Mouse (Mus musculus) ES-Bruce4 (cell line): ENCODE measurements around the gene Rbm28.

Source experiments
- CTCF ChIP-seq: IDR thresholded peaks from one replicate; pipeline ENCODE4 v1.8.1; 2011; ENCODE audit warnings: low read depth, low read length
- EP300 ChIP-seq: IDR thresholded peaks from 2 replicates; pipeline ENCODE4 v1.6.1; 2011; ENCODE audit warnings: low read depth, low read length; ENCODE audit not compliant: insufficient read depth
- POLR2A ChIP-seq: IDR thresholded peaks from one replicate; pipeline ENCODE4 v1.8.1; 2011; ENCODE audit warnings: low read length; ENCODE audit not compliant: insufficient read depth

DNA sequence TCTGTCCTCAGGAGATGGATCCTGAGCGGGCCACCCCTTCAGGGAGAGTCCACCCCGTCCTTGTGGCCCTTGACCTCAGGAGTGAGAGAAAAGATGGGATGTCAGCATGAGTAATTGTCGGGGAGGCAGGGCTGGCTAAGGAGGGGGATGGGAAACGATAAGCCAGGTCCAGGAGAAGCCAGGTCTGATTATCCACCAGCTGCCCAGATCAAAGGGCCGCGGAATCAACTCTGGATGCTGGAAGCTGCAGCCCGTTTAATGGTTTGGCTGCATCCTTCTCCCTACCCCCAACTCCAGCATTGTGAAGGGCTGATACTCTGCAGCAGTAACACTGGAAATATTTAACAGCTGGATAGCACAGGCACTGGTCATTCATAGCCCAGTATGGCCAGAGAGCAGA is 9.6 kb upstream of the Rbm28 start:
- TF ChIP-seq CTCF = no peak
- no peak for TF ChIP-seq POLR2A
- no peak for TF ChIP-seq EP300
